Mouse (Mus musculus): ENCODE measurements around the gene Osbpl5. TPM values are rescaled to one million over a fixed set of nuclear protein-coding genes. Genes with fewer than 3 reads are reported as not detected.
A peak's percentile ranks its signal among the peaks of the same experiment; 100 is the strongest.

The Osbpl5 gene
- polyA plus RNA-seq, 1 experiment, result 12.1 TPM

- Histone ChIP-seq H3K4me3 (ENCODE audit: insufficient read depth, low read depth, low read length) (no peak overlapping the region), H3K27ac (replicated peaks; ENCODE audit: low read depth, low read length) (no peak overlapping the region), H3K4me1 (ENCODE audit: control insufficient read depth, insufficient read depth, insufficient read length, low read length) (no peaks in the 10 kb centered on the region)
These were observed 8.2 kb upstream of the Osbpl5 start for GRCm38 (mm10) chr7:143764876-143765530.

GRCm38 (mm10) chr7:143763794-143764193 is 7.0 kb upstream of the Osbpl5 start:
- Histone ChIP-seq H3K27ac (replicated peaks; ENCODE audit: low read depth, low read length) (no peak overlapping the region), H3K4me1 (ENCODE audit: control insufficient read depth, insufficient read depth, insufficient read length, low read length) (no peaks in the 10 kb centered on the region), H3K4me3 (ENCODE audit: insufficient read depth, low read depth, low read length) (no peak overlapping the region)

- H3K27ac ChIP-seq (replicated peaks; ENCODE audit: low read depth, low read length), result no peak overlapping the region
- H3K4me3 ChIP-seq (ENCODE audit: insufficient read depth, low read depth, low read length), result no peak overlapping the region
- peaks cover 10% of the 10 kb centered on the region; the same call in 1 of the 2 replicates for H3K4me1 ChIP-seq (ENCODE audit: control insufficient read depth, insufficient read depth, insufficient read length, low read length)
These were observed 2.2 kb upstream of the Osbpl5 start for GRCm38 (mm10) chr7:143758956-143759355.

GRCm38 (mm10) chr7:143757696-143758095 is 911 bp upstream of the Osbpl5 start:
- Histone ChIP-seq H3K4me1 (ENCODE audit: control insufficient read depth, insufficient read depth, insufficient read length, low read length) (peaks cover 10% of the 10 kb centered on the region; the same call in 1 of the 2 replicates), H3K27ac (replicated peaks; ENCODE audit: low read depth, low read length) (0 out of 2 replicates have a peak overlapping the region, but pooled peaks have one; percentile 21), H3K4me3 (ENCODE audit: insufficient read depth, low read depth, low read length) (no peak overlapping the region)

- Histone ChIP-seq H3K27ac (replicated peaks; ENCODE audit: low read depth, low read length) (no peak overlapping the region), H3K4me1 (ENCODE audit: control insufficient read depth, insufficient read depth, insufficient read length, low read length) (peaks cover 10% of the 10 kb centered on the region; the same call in 1 of the 2 replicates), H3K4me3 (ENCODE audit: insufficient read depth, low read depth, low read length) (peak overlapping the region; percentile 40)
These were observed 224 bp upstream of the Osbpl5 start for GRCm38 (mm10) chr7:143757027-143757390.

GRCm38 (mm10) chr7:143755357-143756124 is 1.2 kb downstream of the Osbpl5 start:
- Histone ChIP-seq H3K27ac (replicated peaks; ENCODE audit: low read depth, low read length) (peak overlapping the region; percentile 85), H3K4me3 (ENCODE audit: insufficient read depth, low read depth, low read length) (no peak overlapping the region), H3K4me1 (ENCODE audit: control insufficient read depth, insufficient read depth, insufficient read length, low read length) (peaks cover 10% of the 10 kb centered on the region; the same call in 1 of the 2 replicates)

GRCm38 (mm10) chr7:143753990-143754715 is 2.6 kb downstream of the Osbpl5 start:
- Histone ChIP-seq H3K27ac (replicated peaks; ENCODE audit: low read depth, low read length) (peak overlapping the region; percentile 63; the same call in 1 of the 2 replicates), H3K4me3 (ENCODE audit: insufficient read depth, low read depth, low read length) (no peak overlapping the region), H3K4me1 (ENCODE audit: control insufficient read depth, insufficient read depth, insufficient read length, low read length) (peaks cover 10% of the 10 kb centered on the region; the same call in 1 of the 2 replicates)

GRCm38 (mm10) chr7:143752606-143753005 is 4.2 kb downstream of the Osbpl5 start:
- Histone ChIP-seq H3K4me1 (ENCODE audit: control insufficient read depth, insufficient read depth, insufficient read length, low read length) (peaks cover 10% of the 10 kb centered on the region; the same call in 1 of the 2 replicates), H3K27ac (replicated peaks; ENCODE audit: low read depth, low read length) (no peak overlapping the region), H3K4me3 (ENCODE audit: insufficient read depth, low read depth, low read length) (no peak overlapping the region)

GRCm38 (mm10) chr7:143752056-143752455 is 4.7 kb downstream of the Osbpl5 start:
- H3K4me3 ChIP-seq (ENCODE audit: insufficient read depth, low read depth, low read length), result no peak overlapping the region
- H3K27ac ChIP-seq (replicated peaks; ENCODE audit: low read depth, low read length), result no peak overlapping the region
- H3K4me1 ChIP-seq (ENCODE audit: control insufficient read depth, insufficient read depth, insufficient read length, low read length), result peaks cover 10% of the 10 kb centered on the region; the same call in 1 of the 2 replicates

GRCm38 (mm10) chr7:143751380-143751779 is 5.4 kb downstream of the Osbpl5 start:
- peaks cover 9% of the 10 kb centered on the region; the same call in 1 of the 2 replicates for H3K4me1 ChIP-seq (ENCODE audit: control insufficient read depth, insufficient read depth, insufficient read length, low read length)
- no peak overlapping the region for H3K4me3 ChIP-seq (ENCODE audit: insufficient read depth, low read depth, low read length)
- H3K27ac ChIP-seq (replicated peaks; ENCODE audit: low read depth, low read length), result no peak overlapping the region

- no peaks in the 10 kb centered on the region for H3K4me1 ChIP-seq (ENCODE audit: control insufficient read depth, insufficient read depth, insufficient read length, low read length)
- H3K4me3 ChIP-seq (ENCODE audit: insufficient read depth, low read depth, low read length), result no peak overlapping the region
- H3K27ac ChIP-seq (replicated peaks; ENCODE audit: low read depth, low read length), result no peak overlapping the region
These were observed 7.7 kb downstream of the Osbpl5 start for GRCm38 (mm10) chr7:143749045-143749444.

GRCm38 (mm10) chr7:143748041-143748868 is 8.5 kb downstream of the Osbpl5 start:
- no peak overlapping the region for H3K27ac ChIP-seq (replicated peaks; ENCODE audit: low read depth, low read length)
- H3K4me3 ChIP-seq (ENCODE audit: insufficient read depth, low read depth, low read length), result no peak overlapping the region

GRCm38 (mm10) chr7:143740653-143741052 is 16.1 kb downstream of the Osbpl5 start:
- H3K4me1 ChIP-seq (ENCODE audit: control insufficient read depth, insufficient read depth, insufficient read length, low read length), result peaks cover 10% of the 10 kb centered on the region
- no peak overlapping the region for H3K27ac ChIP-seq (replicated peaks; ENCODE audit: low read depth, low read length)

More at GRCm38 (mm10) chr7:143748041-143748868, 8.5 kb downstream of the Osbpl5 start:
- H3K4me1 ChIP-seq (ENCODE audit: control insufficient read depth, insufficient read depth, insufficient read length, low read length), result no peaks in the 10 kb centered on the region

More at GRCm38 (mm10) chr7:143740653-143741052, 16.1 kb downstream of the Osbpl5 start:
- peak overlapping the region; percentile 67 for H3K4me3 ChIP-seq (ENCODE audit: insufficient read depth, low read depth, low read length)
